Mouse (Mus musculus) heart, embryonic 11.5 days (tissue): ENCODE results near the gene Zdhhc18. TPM values are rescaled to one million over a fixed set of nuclear protein-coding genes. Genes with fewer than 3 reads are reported as not detected.

Experiments
- ATAC-seq: fragments of 200-750 bp; cut with Nextera tagmentation; replicated peaks from 2 replicates; pipeline ENCODE4 v1.8.0; 2017; ENCODE audit warnings: moderate library complexity; ENCODE audit not compliant: insufficient number of reproducible peaks, low FRiP score, low TSS enrichment
- H3K27ac ChIP-seq: fragments of 300-500 bp; sonication (generic); 2 replicates; pipeline ENCODE4 v1.5.1; 2014; ENCODE audit warnings: mild to moderate bottlenecking, low read depth, low read length
- H3K27me3 ChIP-seq: fragments of 300-500 bp; sonication (generic); 2 replicates; pipeline ENCODE4 v1.6.1; 2014; ENCODE audit warnings: mild to moderate bottlenecking, low read length, mixed read lengths; ENCODE audit not compliant: control insufficient read depth, insufficient read depth
- H3K36me3 ChIP-seq: fragments of 300-500 bp; sonication (generic); 2 replicates; pipeline ENCODE4 v1.6.1; 2014; ENCODE audit warnings: mild to moderate bottlenecking, low read length, moderate library complexity, mixed read lengths; ENCODE audit not compliant: control insufficient read depth, insufficient read depth
- H3K4me1 ChIP-seq: fragments of 300-500 bp; sonication (generic); 2 replicates; pipeline ENCODE4 v1.6.1; 2014; ENCODE audit warnings: low read length; ENCODE audit not compliant: control insufficient read depth, insufficient read depth
- H3K4me2 ChIP-seq: fragments of 300-500 bp; sonication (generic); 2 replicates; pipeline ENCODE4 v1.6.1; 2014; ENCODE audit warnings: mild to moderate bottlenecking, moderate library complexity
- H3K4me3 ChIP-seq: fragments of 300-500 bp; sonication (generic); 2 replicates; pipeline ENCODE4 v1.5.1; 2014; ENCODE audit warnings: low read depth, low read length
- H3K9ac ChIP-seq: fragments of 300-500 bp; sonication (generic); 2 replicates; pipeline ENCODE4 v1.6.1; 2014; ENCODE audit warnings: mild to moderate bottlenecking, low read depth, low read length, moderate library complexity
- H3K9me3 ChIP-seq: fragments of 300-500 bp; sonication (generic); replicated peaks from 2 replicates; pipeline ENCODE4 v1.6.1; 2016; ENCODE audit warnings: low read length; ENCODE audit not compliant: control insufficient read depth
- WGBS: fragments of 180-500 bp; shearing (Covaris S2); extraction: QIAGEN DNeasy Blood & Tissue Kit; methylation state at CpG from one replicate; pipeline ENCODE4 v1.1.7; 2014; ENCODE audit not compliant: insufficient replicate concordance; 5-methylcytosine and 5-hydroxymethylcytosine counted together
- polyA plus RNA-seq: library from polyadenylated mRNA; unstranded; fragments of >200 nt; fragmentation: Nextera tagmentation; extraction: Ambion mirVana; gene quantifications from 2 replicates; pipeline ENCODE4 v1.2.1, GENCODE M21; 2014

The Zdhhc18 gene
- polyA plus RNA-seq, 1 experiment from 2014 or later: 1.5 TPM

- H3K4me3 ChIP-seq: no peak overlapping the region
- no peak overlapping the region for H3K27ac ChIP-seq
- no peak for ATAC-seq
- no peaks in the 10 kb centered on the region for H3K27me3 ChIP-seq
- H3K4me2 ChIP-seq: no peak overlapping the region
- H3K9me3 ChIP-seq: no peaks in the 10 kb centered on the region
- peaks cover 10% of the 10 kb centered on the region; the same call in 1 of the 2 replicates for H3K4me1 ChIP-seq
- no peaks in the 10 kb centered on the region for H3K36me3 ChIP-seq
- H3K9ac ChIP-seq: no peak overlapping the region
- WGBS: 82% methylated on average over 8 of the region's 8 CpGs
These were observed 19.5 kb downstream of the Zdhhc18 start for GRCm38 (mm10) chr4:133630326-133630920.

- 69% methylated on average over 7 of the region's 7 CpGs for WGBS
- Histone ChIP-seq H3K9me3 (no peaks in the 10 kb centered on the region), H3K27ac (no peak overlapping the region), H3K4me1 (peaks cover 12% of the 10 kb centered on the region; the same call in 1 of the 2 replicates), H3K4me3 (no peak overlapping the region), H3K36me3 (peaks cover 4% of the 10 kb centered on the region; the same call in 1 of the 2 replicates), H3K9ac (no peak overlapping the region), H3K4me2 (no peak overlapping the region), H3K27me3 (no peaks in the 10 kb centered on the region)
- ATAC-seq: no peak
These were observed 20.8 kb downstream of the Zdhhc18 start for GRCm38 (mm10) chr4:133629191-133629590.

- no peaks in the 10 kb centered on the region for H3K27me3 ChIP-seq
- peaks cover 12% of the 10 kb centered on the region; the same call in 1 of the 2 replicates for H3K4me1 ChIP-seq
- no peak overlapping the region for H3K4me3 ChIP-seq
- no peak overlapping the region for H3K4me2 ChIP-seq
- no peaks in the 10 kb centered on the region for H3K9me3 ChIP-seq
- no peak for ATAC-seq
- no peak overlapping the region for H3K9ac ChIP-seq
- peaks cover 6% of the 10 kb centered on the region; the same call in 1 of the 2 replicates for H3K36me3 ChIP-seq
- WGBS: 72% methylated on average over 2 of the region's 2 CpGs
- no peak overlapping the region for H3K27ac ChIP-seq
These were observed 21.4 kb downstream of the Zdhhc18 start for GRCm38 (mm10) chr4:133628517-133628916.

- Histone ChIP-seq H3K36me3 (peaks cover 6% of the 10 kb centered on the region; the same call in 1 of the 2 replicates), H3K9me3 (no peaks in the 10 kb centered on the region), H3K4me1 (peaks cover 7% of the 10 kb centered on the region; the same call in 1 of the 2 replicates), H3K9ac (no peak overlapping the region), H3K27me3 (no peaks in the 10 kb centered on the region), H3K4me2 (no peak overlapping the region), H3K27ac (no peak overlapping the region), H3K4me3 (no peak overlapping the region)
- WGBS: 91% methylated on average over 14 of the region's 14 CpGs
- no peak for ATAC-seq
These were observed 22.9 kb downstream of the Zdhhc18 start for GRCm38 (mm10) chr4:133627039-133627438.

GRCm38 (mm10) chr4:133626621-133627020 lies 23.3 kb downstream of the Zdhhc18 start:
- Histone ChIP-seq H3K36me3 (peaks cover 6% of the 10 kb centered on the region; the same call in 1 of the 2 replicates), H3K9ac (no peak overlapping the region), H3K4me1 (peaks cover 6% of the 10 kb centered on the region; the same call in 1 of the 2 replicates), H3K9me3 (no peaks in the 10 kb centered on the region), H3K27me3 (no peaks in the 10 kb centered on the region), H3K27ac (no peak overlapping the region), H3K4me2 (no peak overlapping the region), H3K4me3 (no peak overlapping the region)
- ATAC-seq: no peak
- 83% methylated on average over 9 of the region's 9 CpGs for WGBS

GRCm38 (mm10) chr4:133626221-133626620 lies 23.7 kb downstream of the Zdhhc18 start:
- Histone ChIP-seq H3K4me1 (peaks cover 3% of the 10 kb centered on the region; the same call in 1 of the 2 replicates), H3K4me2 (no peak overlapping the region), H3K9ac (no peak overlapping the region), H3K27me3 (no peaks in the 10 kb centered on the region), H3K36me3 (peaks cover 6% of the 10 kb centered on the region; the same call in 1 of the 2 replicates), H3K4me3 (no peak overlapping the region), H3K9me3 (no peaks in the 10 kb centered on the region), H3K27ac (peak overlapping the region; percentile 76)
- ATAC-seq: no peak
- 63% methylated on average over 5 of the region's 5 CpGs for WGBS

GRCm38 (mm10) chr4:133625621-133626071 lies 24.3 kb downstream of the Zdhhc18 start:
- Histone ChIP-seq H3K27ac (peak overlapping the region; percentile 76), H3K9ac (no peak overlapping the region), H3K36me3 (peaks cover 6% of the 10 kb centered on the region; the same call in 1 of the 2 replicates), H3K4me3 (no peak overlapping the region), H3K4me1 (0 out of 2 replicates have a peak, but pooled peaks cover 2% of the 10 kb centered on the region), H3K27me3 (no peaks in the 10 kb centered on the region), H3K9me3 (no peaks in the 10 kb centered on the region), H3K4me2 (no peak overlapping the region)
- 0 out of 2 replicates have a peak, but pooled peaks have one; percentile 50 for ATAC-seq
- WGBS: 60% methylated on average over 11 of the region's 11 CpGs

- peaks cover 9% of the 10 kb centered on the region; the same call in 1 of the 2 replicates for H3K4me1 ChIP-seq
- no peak overlapping the region for H3K9ac ChIP-seq
- no peaks in the 10 kb centered on the region for H3K27me3 ChIP-seq
- H3K4me2 ChIP-seq: no peak overlapping the region
- no peaks in the 10 kb centered on the region for H3K9me3 ChIP-seq
- no peak overlapping the region for H3K27ac ChIP-seq
- 76% methylated on average over 7 of the region's 7 CpGs for WGBS
- H3K4me3 ChIP-seq: no peak overlapping the region
- H3K36me3 ChIP-seq: peaks cover 6% of the 10 kb centered on the region; the same call in 1 of the 2 replicates
- ATAC-seq: no peak
These were observed 25.1 kb downstream of the Zdhhc18 start for GRCm38 (mm10) chr4:133624830-133625229.
